Mouse (Mus musculus) heart, embryonic 12.5 days (tissue): Measurements from ENCODE around the gene Abca8b. TPM values are rescaled to one million over a fixed set of nuclear protein-coding genes. Genes with fewer than 3 reads are reported as not detected.
"Not testable (repeated sequence)": the region's sequence is repeated elsewhere in the genome, so short reads cannot be mapped to it uniquely, and the experiment has no call there.

Experiments
- ATAC-seq: fragments of 200-750 bp; cut with Nextera tagmentation; 2 replicates; pipeline ENCODE4 v1.8.0; 2017; ENCODE audit warnings: moderate TSS enrichment, moderate library complexity; ENCODE audit not compliant: insufficient number of reproducible peaks, low FRiP score
- H3K27ac ChIP-seq: fragments of 300-500 bp; sonication (generic); 2 replicates; pipeline ENCODE4 v1.5.1; 2016; ENCODE audit warnings: mild to moderate bottlenecking, moderate library complexity; ENCODE audit not compliant: poor library complexity, severe bottlenecking
- H3K27me3 ChIP-seq: fragments of 300-500 bp; sonication (generic); replicated peaks from 2 replicates; pipeline ENCODE4 v1.6.1; 2016; ENCODE audit warnings: mild to moderate bottlenecking, moderate library complexity
- H3K36me3 ChIP-seq: fragments of 300-500 bp; sonication (generic); 2 replicates; pipeline ENCODE4 v1.6.1; 2016; ENCODE audit warnings: mild to moderate bottlenecking, moderate library complexity
- H3K4me1 ChIP-seq: fragments of 300-500 bp; sonication (generic); replicated peaks from 2 replicates; pipeline ENCODE4 v1.6.1; 2016; ENCODE audit warnings: mild to moderate bottlenecking
- H3K4me2 ChIP-seq: fragments of 300-500 bp; sonication (generic); 2 replicates; pipeline ENCODE4 v1.6.1; 2016; ENCODE audit warnings: mild to moderate bottlenecking, moderate library complexity
- H3K4me3 ChIP-seq: fragments of 300-500 bp; sonication (generic); 2 replicates; pipeline ENCODE4 v1.5.1; 2016; ENCODE audit warnings: mild to moderate bottlenecking
- H3K9ac ChIP-seq: fragments of 300-500 bp; sonication (generic); 2 replicates; pipeline ENCODE4 v1.6.1; 2016; ENCODE audit warnings: mild to moderate bottlenecking, moderate library complexity
- H3K9me3 ChIP-seq: fragments of 300-500 bp; sonication (generic); replicated peaks from 2 replicates; pipeline ENCODE4 v1.6.1; 2016; ENCODE audit warnings: mild to moderate bottlenecking, moderate library complexity
- WGBS: fragments of 180-500 bp; shearing (Covaris S2); methylation state at CpG from one replicate; pipeline ENCODE4 v1.1.7; 2016; 5-methylcytosine and 5-hydroxymethylcytosine counted together
- polyA plus RNA-seq: library from polyadenylated mRNA; unstranded; fragments of >200 nt; fragmentation: Nextera tagmentation; extraction: Ambion mirVana; gene quantifications from 2 replicates; pipeline ENCODE4 v1.2.1, GENCODE M21; 2016

Abca8b gene
- 0.78 and 0.81 TPM in 2 replicates for polyA plus RNA-seq

DNA sequence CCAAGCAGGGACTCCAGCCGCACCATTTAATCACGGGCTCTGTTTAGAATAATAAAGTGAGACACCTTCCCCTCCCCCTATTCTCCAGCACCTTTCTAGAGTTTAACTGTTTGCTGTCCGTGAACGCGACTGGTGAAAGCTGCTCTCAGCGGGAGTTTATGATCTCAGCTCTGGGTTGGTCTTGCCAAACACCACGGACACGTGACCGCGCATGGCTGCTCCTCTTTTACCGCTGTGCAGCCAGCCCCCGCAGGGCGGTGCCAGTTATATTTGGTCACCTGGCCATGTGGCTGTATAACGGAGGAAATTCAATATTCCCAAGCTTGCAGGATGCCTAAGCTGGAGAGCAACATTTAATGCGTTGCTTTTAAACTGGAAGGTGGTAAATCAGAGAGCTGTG, at the start of gene Abca8b:
TSS of gene Abca8b (minus strand) at position 222 of the 400 bp plus-strand sequence.
- Histone ChIP-seq H3K4me1 (peaks cover 9% of the 10 kb centered on the region), H3K27me3 (no peaks in the 10 kb centered on the region), H3K9ac (peak within 1 kb of the TSS; percentile 66), H3K27ac (no peak within 1 kb of the TSS), H3K4me2 (peak within 1 kb of the TSS; percentile 65), H3K36me3 (no peaks in the 10 kb centered on the region), H3K4me3 (peak within 1 kb of the TSS; percentile 50), H3K9me3 (no peaks in the 10 kb centered on the region)
- peak; percentile 92 for ATAC-seq
- WGBS, result 0% methylated on average over 15 of the region's 15 CpGs

- H3K4me2 ChIP-seq, result no peak overlapping the region
- no peak for ATAC-seq
Measured at GRCm38 (mm10) chr11:110037795-110038194, 42.1 kb upstream of the Abca8b start.

GRCm38 (mm10) chr11:110028913-110029695, 33.5 kb upstream of the Abca8b start:
- H3K4me3 ChIP-seq, result no peak overlapping the region
- no peak overlapping the region for H3K9ac ChIP-seq
- H3K27ac ChIP-seq, result no peak overlapping the region
- no peaks in the 10 kb centered on the region for H3K9me3 ChIP-seq
- H3K4me2 ChIP-seq, result no peak overlapping the region
- ATAC-seq, result no peak
- H3K27me3 ChIP-seq, result no peaks in the 10 kb centered on the region
- WGBS, result 62% methylated on average over 7 of the region's 7 CpGs
- no peaks in the 10 kb centered on the region for H3K36me3 ChIP-seq
- H3K4me1 ChIP-seq, result no peaks in the 10 kb centered on the region

More at GRCm38 (mm10) chr11:110037795-110038194, 42.1 kb upstream of the Abca8b start:
- no peak overlapping the region for H3K4me3 ChIP-seq
- H3K36me3 ChIP-seq, result no peaks in the 10 kb centered on the region
- H3K27ac ChIP-seq, result no peak overlapping the region
- H3K9ac ChIP-seq, result no peak overlapping the region
- 89% methylated on average over 2 of the region's 2 CpGs for WGBS
- no peaks in the 10 kb centered on the region for H3K4me1 ChIP-seq
- no peaks in the 10 kb centered on the region for H3K27me3 ChIP-seq
- H3K9me3 ChIP-seq, result no peaks in the 10 kb centered on the region

- Histone ChIP-seq H3K9me3 (no peaks in the 10 kb centered on the region), H3K36me3 (no peaks in the 10 kb centered on the region), H3K27ac (no peak overlapping the region), H3K9ac (no peak overlapping the region), H3K27me3 (no peaks in the 10 kb centered on the region), H3K4me1 (no peaks in the 10 kb centered on the region), H3K4me2 (no peak overlapping the region), H3K4me3 (no peak overlapping the region)
- ATAC-seq, result no peak
- 66% methylated on average over 2 of the region's 2 CpGs for WGBS
Measured at GRCm38 (mm10) chr11:110010836-110011546, 15.3 kb upstream of the Abca8b start.

- H3K4me1 ChIP-seq, result peaks cover 9% of the 10 kb centered on the region
- no peaks in the 10 kb centered on the region for H3K27me3 ChIP-seq
- no peak overlapping the region for H3K27ac ChIP-seq
- WGBS, result 5% methylated on average over 3 of the region's 3 CpGs
- no peak overlapping the region for H3K9ac ChIP-seq
- H3K9me3 ChIP-seq, result no peaks in the 10 kb centered on the region
- H3K4me2 ChIP-seq, result peak overlapping the region; percentile 65
- no peaks in the 10 kb centered on the region for H3K36me3 ChIP-seq
- ATAC-seq, result no peak
- H3K4me3 ChIP-seq, result peak overlapping the region; percentile 50
Measured at GRCm38 (mm10) chr11:109995013-109995412, 632 bp downstream of the Abca8b start.

DNA sequence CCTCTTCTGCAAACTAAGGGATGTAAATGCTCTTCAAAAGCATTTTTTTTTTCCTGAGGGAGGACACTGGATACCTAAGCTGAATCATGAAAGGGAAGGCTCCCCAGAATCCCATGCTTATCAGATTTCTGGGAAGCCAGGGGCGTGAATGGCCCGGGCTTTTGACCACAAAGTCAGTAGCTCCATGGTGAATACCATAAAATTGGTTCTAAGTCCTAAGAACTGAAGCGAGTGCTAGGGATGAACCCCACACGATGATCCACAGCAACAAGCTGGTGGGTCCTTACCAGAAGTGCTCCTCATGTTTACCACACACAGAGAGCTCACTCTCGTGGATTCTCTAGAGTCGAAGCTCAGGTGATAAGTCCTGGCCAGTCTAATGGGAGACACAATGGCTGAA, 1.6 kb downstream of the Abca8b start:
- WGBS, result 49% methylated on average over 6 of the region's 6 CpGs
- no peak for ATAC-seq
- no peak overlapping the region for H3K4me3 ChIP-seq
- no peak overlapping the region for H3K27ac ChIP-seq
- no peak overlapping the region for H3K4me2 ChIP-seq
- H3K9ac ChIP-seq, result no peak overlapping the region
- H3K4me1 ChIP-seq, result peaks cover 9% of the 10 kb centered on the region
- H3K36me3 ChIP-seq, result no peaks in the 10 kb centered on the region
- no peaks in the 10 kb centered on the region for H3K9me3 ChIP-seq
- no peaks in the 10 kb centered on the region for H3K27me3 ChIP-seq

DNA sequence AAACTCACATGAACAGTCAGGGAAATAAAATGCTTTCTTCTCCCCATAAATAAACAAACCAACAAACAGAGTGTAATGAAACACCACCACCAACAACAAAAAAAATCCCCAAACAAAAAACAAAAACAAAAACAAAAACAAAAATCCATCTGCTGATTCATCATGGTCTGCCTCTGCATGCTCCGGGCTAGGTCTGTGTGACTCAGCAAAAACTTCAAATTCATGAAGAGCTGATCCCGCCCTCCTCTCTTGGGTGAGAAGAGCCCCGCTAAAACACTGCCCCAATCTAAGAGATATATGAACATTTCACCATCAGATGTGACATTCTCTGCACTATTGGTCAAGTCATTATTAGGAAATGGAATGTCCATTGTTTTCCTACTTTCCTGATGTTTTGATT, 4.4 kb downstream of the Abca8b start:
- H3K4me1 ChIP-seq, result peaks cover 9% of the 10 kb centered on the region
- WGBS, result 69% methylated on average over 3 of the region's 3 CpGs
- H3K4me3 ChIP-seq, result no peak overlapping the region
- ATAC-seq, result no peak
- no peak overlapping the region for H3K9ac ChIP-seq
- no peaks in the 10 kb centered on the region for H3K9me3 ChIP-seq
- no peaks in the 10 kb centered on the region for H3K36me3 ChIP-seq
- no peaks in the 10 kb centered on the region for H3K27me3 ChIP-seq
- no peak overlapping the region for H3K27ac ChIP-seq
- no peak overlapping the region for H3K4me2 ChIP-seq

GRCm38 (mm10) chr11:109990256-109990655, 5.4 kb downstream of the Abca8b start:
- Histone ChIP-seq H3K4me1 (peaks cover 9% of the 10 kb centered on the region), H3K4me2 (no peak overlapping the region), H3K9ac (no peak overlapping the region), H3K9me3 (no peaks in the 10 kb centered on the region), H3K27ac (no peak overlapping the region), H3K36me3 (no peaks in the 10 kb centered on the region), H3K27me3 (no peaks in the 10 kb centered on the region), H3K4me3 (no peak overlapping the region)
- WGBS, result 79% methylated on average over 2 of the region's 2 CpGs
- no peak for ATAC-seq

- no peaks in the 10 kb centered on the region for H3K9me3 ChIP-seq
- H3K27ac ChIP-seq, result no peak overlapping the region
- H3K4me1 ChIP-seq, result no peaks in the 10 kb centered on the region
- H3K4me3 ChIP-seq, result no peak overlapping the region
- no peaks in the 10 kb centered on the region for H3K36me3 ChIP-seq
- H3K4me2 ChIP-seq, result no peak overlapping the region
- WGBS, result 50% methylated on average over 1 of the region's 1 CpGs
- H3K9ac ChIP-seq, result no peak overlapping the region
- ATAC-seq, result no peak
- no peaks in the 10 kb centered on the region for H3K27me3 ChIP-seq
Measured at GRCm38 (mm10) chr11:109988164-109988563, 7.5 kb downstream of the Abca8b start.

- not testable (repeated sequence) for ATAC-seq, H3K9me3 ChIP-seq, H3K9ac ChIP-seq, H3K4me1 ChIP-seq, H3K27me3 ChIP-seq, H3K4me3 ChIP-seq, H3K36me3 ChIP-seq, H3K27ac ChIP-seq, H3K4me2 ChIP-seq
- 54% methylated on average over 10 of the region's 11 CpGs for WGBS
Measured at GRCm38 (mm10) chr11:109987460-109988072, 8.1 kb downstream of the Abca8b start.

DNA sequence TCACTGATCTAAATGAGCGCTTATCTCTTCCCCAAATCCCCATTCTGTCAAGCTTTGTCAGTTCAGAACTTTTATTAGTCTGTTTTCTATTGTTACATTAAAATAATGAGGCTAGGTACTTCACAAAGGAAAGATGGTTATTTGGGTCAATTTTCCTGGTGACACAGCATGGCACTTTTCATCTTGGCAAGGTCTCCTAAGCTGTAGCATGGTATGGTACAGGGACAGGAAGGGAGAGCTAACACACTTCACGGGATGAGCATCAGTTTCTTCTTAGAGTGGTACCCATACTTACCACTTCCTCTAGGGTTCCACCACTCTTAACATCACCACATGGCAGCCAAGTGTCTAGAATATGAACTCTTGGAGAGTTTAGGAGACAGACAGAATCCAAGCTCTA, 13.8 kb downstream of the Abca8b start:
- Histone ChIP-seq H3K4me1 (no peaks in the 10 kb centered on the region), H3K27me3 (no peaks in the 10 kb centered on the region), H3K9ac (no peak overlapping the region), H3K4me3 (no peak overlapping the region), H3K9me3 (no peaks in the 10 kb centered on the region), H3K36me3 (peaks cover 3% of the 10 kb centered on the region; the same call in 1 of the 2 replicates), H3K4me2 (no peak overlapping the region), H3K27ac (no peak overlapping the region)
- 87% methylated on average over 2 of the region's 2 CpGs for WGBS
- ATAC-seq, result no peak
